Mouse (Mus musculus): Measurements from ENCODE around the gene Sh3pxd2a. TPM values are rescaled to one million over a fixed set of nuclear protein-coding genes. Genes with fewer than 3 reads are reported as not detected.

Gene Sh3pxd2a
- polyA plus RNA-seq, 1 experiment from 2014 or later, result 1.8 TPM

DNA sequence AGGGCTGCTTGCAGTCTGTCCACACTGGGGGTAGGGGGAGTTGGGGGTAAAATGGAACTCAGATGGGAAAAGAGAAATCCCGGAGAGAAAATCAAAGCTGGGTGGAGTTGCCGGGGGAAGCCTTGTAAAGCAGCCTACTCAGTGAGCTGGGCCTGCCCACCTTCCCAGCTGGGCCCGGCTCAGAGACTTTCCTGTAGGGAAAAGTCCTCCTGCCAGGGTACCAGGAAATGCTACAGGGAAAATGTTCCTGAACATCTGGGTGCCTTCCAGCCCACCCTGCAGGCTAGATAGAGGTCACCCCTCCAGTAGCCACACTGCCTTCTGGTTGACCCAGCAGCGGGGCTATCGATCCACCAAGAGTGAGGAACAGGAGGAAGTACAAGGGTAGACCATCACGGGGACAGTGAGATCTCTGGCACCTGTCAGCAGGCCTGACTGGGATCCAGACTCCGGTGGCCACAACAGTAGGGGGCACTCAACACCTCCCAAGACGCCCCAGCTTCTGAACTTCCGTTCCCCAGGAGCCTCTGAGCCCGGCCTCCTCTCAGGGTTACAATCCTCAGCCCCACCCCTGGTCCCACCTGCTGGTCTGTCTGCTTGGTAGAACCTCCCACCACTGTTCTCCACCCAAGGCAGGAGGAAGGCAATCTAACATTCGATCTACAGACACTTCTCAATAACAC is 51.5 kb downstream of the Sh3pxd2a start:
- Histone ChIP-seq H3K9ac (ENCODE audit: low read depth, low read length) (no peak overlapping the region), H3K9me3 (ENCODE audit: control insufficient read depth, low read length) (no peaks in the 10 kb centered on the region)
- 72% methylated on average over 11 of the region's 11 CpGs for WGBS

DNA sequence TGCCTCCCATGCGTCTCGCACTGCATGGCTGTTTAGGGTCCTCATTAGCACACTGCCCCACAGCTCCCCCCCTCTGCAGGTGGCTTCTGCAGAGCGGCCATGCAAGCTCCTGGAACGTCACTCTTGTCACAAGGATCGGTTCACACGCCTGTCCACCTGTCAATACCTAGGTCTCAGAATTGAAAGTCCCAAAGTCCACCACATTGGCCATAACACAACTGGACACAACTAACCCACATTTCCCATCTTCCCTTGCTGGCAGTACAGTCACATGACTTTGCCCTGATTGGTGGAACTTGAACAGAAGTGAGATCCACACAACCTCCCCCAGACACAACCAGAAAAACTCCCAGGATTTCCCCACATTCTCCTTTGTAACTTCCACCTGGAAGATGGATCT is 53.9 kb downstream of the Sh3pxd2a start:
- H3K36me3 ChIP-seq (ENCODE audit: control insufficient read depth, insufficient read depth, low read length), result no peaks in the 10 kb centered on the region
- H3K4me3 ChIP-seq (ENCODE audit: low read length), result no peak overlapping the region
- 86% methylated on average over 6 of the region's 6 CpGs for whole genome bisulfite sequencing
- peaks cover 12% of the 10 kb centered on the region; the same call in 1 of the 2 replicates for H3K4me1 ChIP-seq (ENCODE audit: control insufficient read depth, insufficient read depth, low read depth, low read length)
- no peak overlapping the region for H3K9ac ChIP-seq (ENCODE audit: low read depth, low read length)
- no peak overlapping the region for H3K4me2 ChIP-seq (ENCODE audit: low read length)
- no peaks in the 10 kb centered on the region for H3K9me3 ChIP-seq (ENCODE audit: control insufficient read depth, low read length)
- no peak for ATAC-seq
- no peaks in the 10 kb centered on the region for H3K27me3 ChIP-seq (replicated peaks; ENCODE audit: control insufficient read depth, insufficient read depth, low read length)
- H3K27ac ChIP-seq (ENCODE audit: low read depth, low read length), result no peak overlapping the region

More for the DNA sequence above, 51.5 kb downstream of the Sh3pxd2a start:
- Histone ChIP-seq H3K4me1 (ENCODE audit: control insufficient read depth, insufficient read depth, low read depth, low read length) (peaks cover 12% of the 10 kb centered on the region; the same call in 1 of the 2 replicates), H3K27me3 (replicated peaks; ENCODE audit: control insufficient read depth, insufficient read depth, low read length) (no peaks in the 10 kb centered on the region), H3K36me3 (ENCODE audit: control insufficient read depth, insufficient read depth, low read length) (no peaks in the 10 kb centered on the region), H3K27ac (ENCODE audit: low read depth, low read length) (no peak overlapping the region), H3K4me2 (ENCODE audit: low read length) (no peak overlapping the region), H3K4me3 (ENCODE audit: low read length) (no peak overlapping the region)
- ATAC-seq, result no peak

DNA sequence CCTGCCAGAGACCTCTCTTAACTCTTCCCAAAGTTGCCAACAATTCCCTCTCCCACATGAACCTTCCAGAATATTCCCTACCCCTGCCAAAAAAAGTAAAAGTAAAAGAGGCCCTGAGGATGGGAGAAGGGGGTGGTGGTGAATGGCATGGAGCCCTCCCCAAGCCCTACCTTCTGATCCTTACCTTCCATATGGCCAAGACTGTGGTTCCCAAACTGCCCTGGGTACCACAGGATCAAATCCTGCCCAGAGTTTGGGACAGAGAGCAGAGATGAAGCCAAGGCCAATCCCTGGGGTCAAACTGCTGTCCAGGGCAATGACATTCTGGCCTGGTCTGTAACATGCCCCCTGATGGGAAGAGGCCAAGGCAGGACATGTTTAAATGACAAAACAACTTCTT is 55.1 kb downstream of the Sh3pxd2a start:
- H3K4me3 ChIP-seq (ENCODE audit: low read length), result no peak overlapping the region
- no peak overlapping the region for H3K4me2 ChIP-seq (ENCODE audit: low read length)
- H3K36me3 ChIP-seq (ENCODE audit: control insufficient read depth, insufficient read depth, low read length), result no peaks in the 10 kb centered on the region
- ATAC-seq, result no peak
- H3K9me3 ChIP-seq (ENCODE audit: control insufficient read depth, low read length), result no peaks in the 10 kb centered on the region
- no peak overlapping the region for H3K27ac ChIP-seq (ENCODE audit: low read depth, low read length)
- H3K4me1 ChIP-seq (ENCODE audit: control insufficient read depth, insufficient read depth, low read depth, low read length), result peaks cover 6% of the 10 kb centered on the region; the same call in 1 of the 2 replicates
- H3K27me3 ChIP-seq (replicated peaks; ENCODE audit: control insufficient read depth, insufficient read depth, low read length), result no peaks in the 10 kb centered on the region
- no peak overlapping the region for H3K9ac ChIP-seq (ENCODE audit: low read depth, low read length)

DNA sequence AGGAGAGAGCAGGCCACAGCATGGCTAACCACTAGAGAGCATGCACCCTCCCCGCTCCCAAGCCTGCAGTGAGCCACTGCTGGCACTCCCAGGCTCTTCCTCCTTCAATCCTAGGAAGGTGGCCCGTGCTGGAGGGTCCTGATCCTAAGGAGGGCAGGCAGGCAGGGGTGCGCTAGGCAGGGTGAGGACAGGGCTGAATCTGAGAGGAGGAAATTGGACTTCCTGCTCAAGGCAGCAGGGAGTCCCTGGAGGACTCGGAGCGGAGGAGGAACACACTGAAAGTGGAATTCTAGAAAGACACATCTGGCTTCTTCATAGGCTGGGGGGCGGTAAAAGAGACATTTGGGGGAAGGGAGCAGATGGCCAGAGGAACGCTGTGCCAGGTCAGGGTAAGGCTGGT is 55.5 kb downstream of the Sh3pxd2a start:
- no peaks in the 10 kb centered on the region for H3K9me3 ChIP-seq (ENCODE audit: control insufficient read depth, low read length)
- WGBS, result 67% methylated on average over 7 of the region's 7 CpGs
- H3K9ac ChIP-seq (ENCODE audit: low read depth, low read length), result no peak overlapping the region
- no peak for ATAC-seq
- no peaks in the 10 kb centered on the region for H3K36me3 ChIP-seq (ENCODE audit: control insufficient read depth, insufficient read depth, low read length)
- no peak overlapping the region for H3K4me2 ChIP-seq (ENCODE audit: low read length)
- H3K4me3 ChIP-seq (ENCODE audit: low read length), result no peak overlapping the region
- H3K27ac ChIP-seq (ENCODE audit: low read depth, low read length), result no peak overlapping the region
- H3K27me3 ChIP-seq (replicated peaks; ENCODE audit: control insufficient read depth, insufficient read depth, low read length), result no peaks in the 10 kb centered on the region
- H3K4me1 ChIP-seq (ENCODE audit: control insufficient read depth, insufficient read depth, low read depth, low read length), result peaks cover 5% of the 10 kb centered on the region; the same call in 1 of the 2 replicates

DNA sequence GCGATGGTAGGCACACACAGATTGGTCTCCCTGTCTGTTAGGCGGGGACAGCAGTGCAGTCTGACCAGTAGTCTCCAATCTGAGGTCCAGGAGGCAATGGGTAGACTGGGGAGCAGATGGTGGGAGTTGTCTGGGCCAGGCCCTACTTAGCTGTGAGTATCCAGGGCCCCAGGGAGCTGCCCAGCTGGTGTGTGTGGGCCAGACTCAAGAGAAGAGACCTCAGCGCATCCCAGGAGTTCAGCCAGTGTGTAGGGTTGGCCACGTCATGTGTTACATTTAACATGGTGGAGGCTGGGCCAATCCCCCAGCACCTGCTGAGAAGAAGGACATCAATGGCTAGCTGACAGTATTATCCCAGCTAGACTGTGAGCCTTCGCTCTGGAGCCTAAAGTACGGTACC is 56.9 kb downstream of the Sh3pxd2a start:
- H3K36me3 ChIP-seq (ENCODE audit: control insufficient read depth, insufficient read depth, low read length), result no peaks in the 10 kb centered on the region
- H3K4me3 ChIP-seq (ENCODE audit: low read length), result no peak overlapping the region
- no peaks in the 10 kb centered on the region for H3K4me1 ChIP-seq (ENCODE audit: control insufficient read depth, insufficient read depth, low read depth, low read length)
- 84% methylated on average over 6 of the region's 6 CpGs for WGBS
- no peak for ATAC-seq
- H3K27me3 ChIP-seq (replicated peaks; ENCODE audit: control insufficient read depth, insufficient read depth, low read length), result no peaks in the 10 kb centered on the region
- no peak overlapping the region for H3K4me2 ChIP-seq (ENCODE audit: low read length)
- no peaks in the 10 kb centered on the region for H3K9me3 ChIP-seq (ENCODE audit: control insufficient read depth, low read length)
- H3K27ac ChIP-seq (ENCODE audit: low read depth, low read length), result no peak overlapping the region
- no peak overlapping the region for H3K9ac ChIP-seq (ENCODE audit: low read depth, low read length)

DNA sequence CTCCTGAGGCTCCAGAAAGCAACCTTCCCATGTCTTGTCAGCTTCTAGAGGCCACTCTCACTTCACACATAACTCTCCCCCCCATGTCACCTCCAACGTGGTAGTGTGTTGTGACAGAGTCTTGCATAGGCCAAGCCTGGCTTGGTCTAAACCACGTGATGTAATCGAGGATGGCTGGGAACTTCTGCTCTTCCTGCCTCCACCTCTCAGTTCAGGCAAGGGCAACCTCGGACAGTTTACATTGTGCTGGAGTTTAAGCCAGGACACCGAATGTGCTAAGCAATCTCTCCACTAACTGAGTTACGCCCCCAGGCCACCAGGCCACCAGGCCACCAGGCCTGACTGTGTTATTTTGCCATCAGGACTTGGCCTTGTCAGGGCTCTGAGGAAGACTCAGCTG is 57.7 kb downstream of the Sh3pxd2a start:
- Histone ChIP-seq H3K27ac (ENCODE audit: low read depth, low read length) (no peak overlapping the region), H3K27me3 (replicated peaks; ENCODE audit: control insufficient read depth, insufficient read depth, low read length) (no peaks in the 10 kb centered on the region), H3K36me3 (ENCODE audit: control insufficient read depth, insufficient read depth, low read length) (no peaks in the 10 kb centered on the region), H3K4me1 (ENCODE audit: control insufficient read depth, insufficient read depth, low read depth, low read length) (no peaks in the 10 kb centered on the region), H3K9me3 (ENCODE audit: control insufficient read depth, low read length) (no peaks in the 10 kb centered on the region), H3K4me2 (ENCODE audit: low read length) (no peak overlapping the region), H3K4me3 (ENCODE audit: low read length) (no peak overlapping the region), H3K9ac (ENCODE audit: low read depth, low read length) (no peak overlapping the region)
- 83% methylated on average over 6 of the region's 6 CpGs for WGBS
- no peak for ATAC-seq

DNA sequence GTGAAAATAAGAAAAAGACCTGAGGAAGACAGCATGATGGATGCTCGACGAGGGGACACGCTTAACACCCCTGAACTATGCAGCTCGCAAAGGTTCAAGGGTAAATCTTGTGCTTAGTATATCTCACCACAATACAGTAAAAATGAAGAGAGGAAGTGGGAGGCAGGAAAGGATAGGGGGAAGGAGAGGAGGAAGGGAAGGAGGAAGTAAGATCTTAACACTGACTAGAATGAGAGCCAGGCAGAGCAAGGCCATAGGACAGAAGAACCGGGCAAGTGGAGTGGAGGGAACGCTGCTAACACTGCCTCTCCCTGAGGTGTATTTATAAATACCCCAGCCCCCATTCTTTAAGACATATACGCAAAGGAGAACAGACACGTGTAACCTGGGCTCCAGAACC is 58.7 kb downstream of the Sh3pxd2a start:
- WGBS, result 93% methylated on average over 8 of the region's 8 CpGs
- no peak overlapping the region for H3K27ac ChIP-seq (ENCODE audit: low read depth, low read length)
- no peaks in the 10 kb centered on the region for H3K36me3 ChIP-seq (ENCODE audit: control insufficient read depth, insufficient read depth, low read length)
- H3K4me1 ChIP-seq (ENCODE audit: control insufficient read depth, insufficient read depth, low read depth, low read length), result no peaks in the 10 kb centered on the region
- H3K27me3 ChIP-seq (replicated peaks; ENCODE audit: control insufficient read depth, insufficient read depth, low read length), result no peaks in the 10 kb centered on the region
- ATAC-seq, result no peak
- H3K4me3 ChIP-seq (ENCODE audit: low read length), result no peak overlapping the region
- H3K9ac ChIP-seq (ENCODE audit: low read depth, low read length), result no peak overlapping the region
- no peak overlapping the region for H3K4me2 ChIP-seq (ENCODE audit: low read length)
- no peaks in the 10 kb centered on the region for H3K9me3 ChIP-seq (ENCODE audit: control insufficient read depth, low read length)

DNA sequence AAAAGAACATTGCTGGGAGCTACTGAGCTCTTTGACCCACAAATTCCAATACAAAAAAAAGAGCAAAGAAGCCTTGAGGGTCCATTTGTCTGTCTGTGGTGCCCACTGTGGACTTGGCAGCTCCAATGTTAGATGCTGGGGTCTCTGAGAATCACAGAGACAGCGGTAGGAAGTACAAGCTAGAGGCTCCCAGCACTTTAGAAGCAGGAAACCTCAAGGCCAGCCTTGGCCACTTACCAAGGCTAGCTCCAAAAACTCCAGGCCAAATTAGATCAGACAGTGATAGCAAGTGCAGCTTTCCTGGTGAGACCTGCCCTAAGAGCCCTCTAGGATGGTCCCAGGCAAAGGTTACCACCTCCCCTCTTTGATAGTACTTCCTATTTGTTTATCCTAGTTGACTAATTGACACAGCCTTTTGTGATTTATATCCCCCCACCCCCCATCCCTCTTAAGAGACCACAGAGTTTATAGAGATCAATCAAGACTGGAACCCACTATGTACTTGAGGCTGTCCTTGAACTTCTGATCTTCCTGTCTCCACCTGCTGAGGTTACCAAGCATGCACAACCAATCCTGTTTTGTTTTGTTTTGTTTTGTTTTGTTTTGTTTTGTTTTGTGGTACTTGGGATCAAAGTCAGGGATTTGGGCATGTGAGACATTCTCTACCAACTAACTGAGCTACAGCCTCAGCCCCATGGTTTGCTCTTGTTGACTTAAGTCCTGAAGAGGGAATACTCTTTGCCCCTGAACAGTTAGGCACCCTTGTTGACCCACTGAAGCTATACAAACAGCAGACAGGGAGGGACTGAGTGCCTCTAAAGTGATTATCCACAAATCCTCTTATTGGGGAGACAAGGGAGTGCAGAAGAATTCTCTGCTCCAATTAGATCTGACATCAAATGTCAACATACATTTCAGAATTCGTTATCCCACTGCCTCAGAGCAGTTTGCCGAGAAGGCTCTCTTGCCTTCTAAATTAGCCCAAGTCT is 60.5 kb downstream of the Sh3pxd2a start:
- Histone ChIP-seq H3K9me3 (ENCODE audit: control insufficient read depth, low read length) (no peaks in the 10 kb centered on the region), H3K27ac (ENCODE audit: low read depth, low read length) (no peak overlapping the region), H3K9ac (ENCODE audit: low read depth, low read length) (no peak overlapping the region), H3K4me1 (ENCODE audit: control insufficient read depth, insufficient read depth, low read depth, low read length) (peaks cover 3% of the 10 kb centered on the region; the same call in 1 of the 2 replicates), H3K4me3 (ENCODE audit: low read length) (no peak overlapping the region), H3K4me2 (ENCODE audit: low read length) (no peak overlapping the region), H3K36me3 (ENCODE audit: control insufficient read depth, insufficient read depth, low read length) (no peaks in the 10 kb centered on the region), H3K27me3 (replicated peaks; ENCODE audit: control insufficient read depth, insufficient read depth, low read length) (no peaks in the 10 kb centered on the region)
- no peak for ATAC-seq
- 75% methylated on average over 3 of the region's 3 CpGs for WGBS

DNA sequence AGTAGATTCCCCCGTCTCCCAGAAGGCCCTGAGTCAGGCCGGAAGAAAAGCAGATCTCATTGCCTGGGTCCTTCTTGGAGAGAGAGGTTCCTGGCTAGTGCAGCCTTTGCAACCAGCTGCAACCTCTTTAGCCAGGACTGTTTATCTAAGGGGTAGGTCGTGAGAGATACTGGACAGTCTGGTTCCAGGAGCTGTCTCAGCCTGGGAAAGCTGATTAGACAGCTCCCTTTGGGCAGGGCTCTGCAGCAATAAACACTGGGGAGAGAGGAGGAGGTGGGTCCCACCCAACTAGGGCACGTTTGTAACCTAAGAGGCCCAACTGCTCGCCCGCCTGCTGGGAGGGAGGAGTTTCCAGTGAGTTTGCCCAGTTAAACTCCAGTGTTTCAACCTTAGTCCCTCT is 61.2 kb downstream of the Sh3pxd2a start:
- Histone ChIP-seq H3K4me1 (ENCODE audit: control insufficient read depth, insufficient read depth, low read depth, low read length) (peaks cover 10% of the 10 kb centered on the region), H3K36me3 (ENCODE audit: control insufficient read depth, insufficient read depth, low read length) (no peaks in the 10 kb centered on the region), H3K27ac (ENCODE audit: low read depth, low read length) (no peak overlapping the region), H3K4me2 (ENCODE audit: low read length) (no peak overlapping the region), H3K27me3 (replicated peaks; ENCODE audit: control insufficient read depth, insufficient read depth, low read length) (no peaks in the 10 kb centered on the region), H3K9me3 (ENCODE audit: control insufficient read depth, low read length) (no peaks in the 10 kb centered on the region), H3K4me3 (ENCODE audit: low read length) (no peak overlapping the region), H3K9ac (ENCODE audit: low read depth, low read length) (no peak overlapping the region)
- ATAC-seq, result no peak
- 53% methylated on average over 6 of the region's 6 CpGs for WGBS

Measured in hindbrain, embryonic 16.5 days (tissue).